ENCODE assay signal across 18 mouse cellular contexts in the genomic region with DNA sequence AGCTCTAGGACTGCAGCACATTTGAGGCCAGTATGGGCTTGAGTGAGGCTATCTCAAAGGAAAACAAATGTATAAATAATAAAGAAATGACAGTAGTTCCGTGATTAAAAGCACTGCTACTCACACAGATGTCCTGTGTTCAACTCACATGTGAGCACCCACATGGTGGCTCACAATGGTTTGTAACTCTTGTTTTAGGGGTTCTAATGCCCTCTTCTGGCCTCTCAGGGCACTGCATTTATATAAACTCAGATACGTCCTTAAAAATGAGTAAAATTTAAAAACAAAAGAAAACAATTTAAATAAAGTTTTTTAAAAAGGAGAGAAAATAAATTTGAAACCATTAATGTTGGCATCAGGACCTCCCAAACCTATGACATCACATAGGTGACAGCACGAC.
DNase-seq lines count a peak whose midpoint lies in the region; ATAC-seq and TF ChIP-seq lines count a peak whose summit lies in the region.
"Had no signal": no experiment of that assay in that cellular context is flagged by ENCODE, and none has a peak within 500 bp of the region (broad histone marks: within the 10 kb centered on the region; RNA-seq: fewer than 3 reads in every experiment).

No protein-coding gene starts in this region.

- H3K4me2 ChIP-seq in forebrain, postnatal 0 days (ENCODE audit: low read depth) = no peak overlapping the region
- H3K4me2 ChIP-seq in forebrain, embryonic 16.5 days (ENCODE audit: low read length) = no peak overlapping the region
- H3K4me2 ChIP-seq: heart, embryonic 13.5 days; limb, embryonic 12.5 days; lung, embryonic 15.5 days; stomach, embryonic 15.5 days had no signal

- no peak for DNase-seq in forebrain, postnatal 0 days
- no peak for DNase-seq in left cerebral cortex, adult 2 months (ENCODE audit: extremely low spot score in 1 of 2, low spot score in 2 of 2)
- DNase-seq in left cerebral cortex, adult 9 months (ENCODE audit: low spot score in 2 of 2) = no peak
- peak; percentile 41 for DNase-seq in brain, adult 2 months (ENCODE audit: low read depth, low spot score)
- DNase-seq in embryo, embryonic 11 days = peak; percentile 13
- DNase-seq in adrenal gland, adult 2 months = no peak
- DNase-seq: adrenal gland, postnatal 36 days; B cell, adult 2 months; cerebellum, adult 9-10 months; heart, postnatal 36 days; spleen, adult 18-20 months had no signal

- intact Hi-C loops in left cerebral cortex, adult 2 months (cut with DNase I) = no loop called here

- TF ChIP-seq CTCF in forebrain, postnatal 0 days (IDR thresholded peaks at IDR 0.05; ENCODE audit: low read depth) = peak; percentile 33; the same call in 1 of the 2 replicates
- peak; percentile 30 for TF ChIP-seq CTCF in left cerebral cortex, adult 2 months (IDR thresholded peaks at IDR 0.05)

- H3K27me3 ChIP-seq in forebrain, postnatal 0 days (ENCODE audit: insufficient read depth, low read length) = no peaks in the 10 kb centered on the region
- no peaks in the 10 kb centered on the region for H3K27me3 ChIP-seq in forebrain, embryonic 16.5 days (replicated peaks; ENCODE audit: control insufficient read depth, insufficient read depth, low read length)
- H3K27me3 ChIP-seq: heart, embryonic 13.5 days; limb, embryonic 12.5 days; lung, embryonic 15.5 days; stomach, embryonic 15.5 days had no signal

- no peak overlapping the region for H3K4me3 ChIP-seq in forebrain, postnatal 0 days (ENCODE audit: low read depth, low read length)
- H3K4me3 ChIP-seq in forebrain, embryonic 16.5 days (replicated peaks; ENCODE audit: low read length) = no peak overlapping the region
- H3K4me3 ChIP-seq in left cerebral cortex, adult 2 months = no peak overlapping the region
- H3K4me3 ChIP-seq: heart, embryonic 13.5 days; limb, embryonic 12.5 days; lung, embryonic 15.5 days; stomach, embryonic 15.5 days had no signal

- no peak for ATAC-seq in forebrain, postnatal 0 days
- ATAC-seq in forebrain, embryonic 16.5 days = no peak
- ATAC-seq: inflammation-experienced regulatory T-cells, adult 6 months; midbrain, embryonic 16.5 days had no signal

- H3K36me3 ChIP-seq in forebrain, postnatal 0 days (ENCODE audit: insufficient read depth) = no peaks in the 10 kb centered on the region
- no peaks in the 10 kb centered on the region for H3K36me3 ChIP-seq in forebrain, embryonic 16.5 days (ENCODE audit: control insufficient read depth, insufficient read depth)
- H3K36me3 ChIP-seq: heart, embryonic 13.5 days; limb, embryonic 12.5 days; lung, embryonic 15.5 days; stomach, embryonic 15.5 days had no signal

- H3K9ac ChIP-seq in forebrain, postnatal 0 days = no peak overlapping the region
- H3K9ac ChIP-seq in forebrain, embryonic 16.5 days (replicated peaks; ENCODE audit: low read depth, low read length) = no peak overlapping the region
- H3K9ac ChIP-seq: heart, embryonic 13.5 days; limb, embryonic 12.5 days; lung, embryonic 15.5 days; stomach, embryonic 15.5 days had no signal

- H3K9me3 ChIP-seq in forebrain, postnatal 0 days (ENCODE audit: low read length) = 0 out of 2 replicates have a peak, but pooled peaks cover 3% of the 10 kb centered on the region
- no peaks in the 10 kb centered on the region for H3K9me3 ChIP-seq in forebrain, embryonic 16.5 days (ENCODE audit: control insufficient read depth, low read length)
- H3K9me3 ChIP-seq: heart, embryonic 13.5 days; limb, embryonic 12.5 days; lung, embryonic 15.5 days; stomach, embryonic 15.5 days had no signal

- 70% methylated on average over 3 of the region's 3 CpGs for WGBS in forebrain, postnatal 0 days
- 66% methylated on average over 3 of the region's 3 CpGs for WGBS in forebrain, embryonic 16.5 days

- no peaks in the 10 kb centered on the region for H3K4me1 ChIP-seq in forebrain, postnatal 0 days (ENCODE audit: insufficient read depth)
- no peaks in the 10 kb centered on the region for H3K4me1 ChIP-seq in forebrain, embryonic 16.5 days (replicated peaks; ENCODE audit: control insufficient read depth, insufficient read depth, low read length)
- H3K4me1 ChIP-seq: heart, embryonic 13.5 days; limb, embryonic 12.5 days; lung, embryonic 15.5 days; stomach, embryonic 15.5 days had no signal

- H3K27ac ChIP-seq in forebrain, postnatal 0 days (ENCODE audit: low read depth, low read length) = no peak overlapping the region
- no peak overlapping the region for H3K27ac ChIP-seq in forebrain, embryonic 16.5 days (ENCODE audit: low read length)
- H3K27ac ChIP-seq in left cerebral cortex, adult 2 months = no peak overlapping the region
- H3K27ac ChIP-seq: heart, embryonic 13.5 days; limb, embryonic 12.5 days; lung, embryonic 15.5 days; stomach, embryonic 15.5 days had no signal

Comparison
In these comparisons a context has a peak if more than half of its experiments do, and no peak if none do; other contexts are left out.
1. DNase-seq: peak in brain, adult 2 months (single experiment) and embryo, embryonic 11 days (single experiment); none in forebrain, postnatal 0 days (single experiment), left cerebral cortex, adult 2 months (0 of 2), left cerebral cortex, adult 9 months (0 of 2) and adrenal gland, adult 2 months (single experiment).